Mouse (Mus musculus): Measurements from ENCODE around the gene Gm5565.

DNA sequence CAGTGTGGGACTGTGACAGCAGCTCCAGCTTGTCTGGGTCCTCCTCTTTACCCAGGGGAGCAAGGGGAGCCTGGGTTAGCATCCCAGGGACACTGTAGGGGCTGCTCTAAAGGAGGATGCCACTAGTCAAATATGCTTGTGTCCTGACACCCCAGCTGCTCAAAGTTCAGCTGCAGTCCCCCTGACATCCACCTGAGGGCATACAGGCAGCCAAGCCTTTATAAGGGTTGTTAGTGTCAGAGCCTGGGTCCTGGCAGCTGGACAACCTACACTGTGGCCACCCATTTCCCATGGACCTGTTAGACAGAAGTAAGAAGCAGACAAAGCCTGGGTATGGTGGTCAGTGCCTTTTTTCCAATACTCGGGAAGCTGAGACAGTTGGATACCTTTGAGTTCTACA, 27.8 kb upstream of the Gm5565 start:
- TF ChIP-seq CTCF (IDR thresholded peaks at IDR 0.05; ENCODE audit: low read depth) (peak; percentile 60), EP300 (IDR thresholded peaks at IDR 0.05; ENCODE audit: low read depth) (no peak)

All from liver, embryonic 14.5 days (tissue).